Mouse (Mus musculus): Measurements from ENCODE around the gene Prkce.

Gene Prkce

DNA sequence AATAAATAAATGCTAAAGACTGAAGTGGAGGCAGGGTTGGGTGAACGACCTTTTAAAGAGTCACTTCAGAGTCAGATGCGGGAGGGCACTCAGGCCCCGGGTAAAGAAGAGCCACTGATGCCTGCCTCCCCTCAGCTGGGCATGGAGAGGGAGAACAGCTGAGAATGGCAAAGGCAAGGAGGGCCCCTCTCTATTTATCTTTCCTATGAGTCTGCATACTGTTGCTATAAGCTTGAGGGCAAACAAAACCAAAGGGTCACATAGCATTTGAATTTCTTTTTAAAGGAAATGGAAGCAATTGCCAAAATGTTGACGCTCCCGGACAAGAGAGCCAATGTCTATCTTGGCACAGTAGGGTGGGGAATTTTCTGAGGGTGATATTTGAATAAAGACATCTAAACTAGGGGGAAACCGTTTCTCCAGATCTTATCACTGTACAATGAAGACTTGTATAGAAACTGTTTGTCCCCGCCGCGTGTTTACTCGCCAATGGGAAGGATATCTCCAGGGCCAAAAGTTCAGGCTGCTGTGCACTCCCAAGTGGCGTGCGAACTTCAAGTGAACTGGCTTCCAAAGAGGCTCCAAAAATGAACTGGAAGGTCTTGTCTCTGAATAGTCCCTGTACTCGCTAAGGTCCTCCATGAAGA lies 347.5 kb downstream of the Prkce start:
- ChIA-PET POLR2A (no interaction called here), CTCF (interaction anchor here in 1 of 4 experiments (0.7 kb wide), 1 partner anchor 21 kb away, joined by 3 read pairs; no protein-coding TSS in a partner anchor)

GRCm38 (mm10) chr17:86516630-86517029 lies 349.0 kb downstream of the Prkce start:
- POLR2A ChIA-PET: interaction anchor here in 2 of 4 experiments (0.6 to 1.3 kb wide), 3 partner anchors 16 to 286 kb away, joined by 3 read pairs; no protein-coding TSS in a partner anchor

DNA sequence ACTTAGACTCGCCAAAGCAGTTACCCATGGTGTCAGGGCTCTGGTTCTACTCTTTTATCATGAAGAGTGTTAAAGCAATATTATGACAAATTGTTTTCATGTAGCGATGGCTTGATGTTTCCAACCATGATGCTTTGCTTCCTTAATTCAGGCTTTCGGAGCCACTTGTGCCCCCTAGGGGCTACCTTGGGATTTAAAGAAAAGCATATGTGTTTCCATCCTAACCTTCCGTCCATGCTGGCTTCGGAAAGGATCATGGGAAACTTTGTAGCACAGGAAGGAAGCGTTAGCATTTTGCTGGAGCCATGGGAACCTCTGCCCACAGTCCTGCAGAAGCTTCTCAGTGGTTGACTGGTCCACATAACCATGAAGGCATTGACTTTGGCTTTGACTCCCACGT lies 351.0 kb downstream of the Prkce start:
- CTCF ChIA-PET: interaction anchor here in 2 of 4 experiments (0.6 to 1.4 kb wide), 2 partner anchors 23 to 1779 kb away, joined by 3 read pairs; no protein-coding TSS in a partner anchor

More at GRCm38 (mm10) chr17:86516630-86517029, 349.0 kb downstream of the Prkce start:
- CTCF ChIA-PET: interaction anchor here in 3 of 4 experiments (0.6 to 0.8 kb wide), 3 partner anchors 16 to 398 kb away, joined by 3 read pairs; no protein-coding TSS in a partner anchor

GRCm38 (mm10) chr17:86521252-86521651 lies 353.7 kb downstream of the Prkce start:
- POLR2A ChIA-PET: no interaction called here

More for the DNA sequence above, 351.0 kb downstream of the Prkce start:
- POLR2A ChIA-PET: no interaction called here

DNA sequence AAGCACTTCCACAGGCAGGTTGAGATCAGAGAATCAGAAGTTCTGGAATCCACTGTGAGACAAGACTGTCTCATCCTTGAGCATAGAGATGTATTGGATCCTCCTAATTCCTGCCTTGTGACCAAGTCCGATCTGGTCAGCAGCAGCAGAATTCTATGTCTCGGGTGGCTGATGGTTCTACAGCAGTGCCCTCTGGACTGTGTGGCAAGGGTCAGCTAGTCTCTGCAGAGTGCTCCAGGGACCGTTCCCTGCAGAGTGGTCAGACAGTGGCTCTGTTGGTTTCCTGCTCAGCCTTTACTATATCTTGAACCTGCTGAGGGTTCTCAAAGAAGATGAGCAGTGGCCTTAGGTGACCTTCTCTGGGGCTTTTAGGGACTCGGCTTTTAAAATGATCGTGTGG lies 355.1 kb downstream of the Prkce start:
- ChIA-PET POLR2A (interaction anchor here in 1 of 4 experiments (0.9 kb wide), 1 partner anchor 145 kb away, joined by 3 read pairs; no protein-coding TSS in a partner anchor), CTCF (no interaction called here)

More at GRCm38 (mm10) chr17:86521252-86521651, 353.7 kb downstream of the Prkce start:
- CTCF ChIA-PET: no interaction called here

DNA sequence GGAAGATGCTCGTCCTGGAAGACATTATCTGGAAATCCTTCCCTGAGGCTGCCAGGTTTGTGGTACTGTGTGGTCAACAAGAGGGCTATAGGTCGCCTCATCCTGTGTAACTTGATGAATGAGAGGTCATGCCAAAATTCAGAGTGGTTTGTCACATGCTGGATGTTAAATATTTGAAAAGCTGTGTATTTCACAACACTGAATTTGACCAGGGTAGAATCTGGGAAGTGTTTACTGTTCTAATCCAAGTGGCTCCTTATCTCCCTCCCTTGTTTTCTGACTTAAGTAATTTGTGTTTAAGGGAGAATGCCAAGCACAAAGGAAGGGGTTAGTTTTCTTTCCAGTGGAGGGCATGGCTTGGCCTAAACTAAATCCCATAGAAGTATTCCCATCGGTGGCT lies 355.8 kb downstream of the Prkce start:
- CTCF ChIA-PET: interaction anchor here in 1 of 4 experiments (1.2 kb wide), 1 partner anchor 309 kb away, joined by 4 read pairs; no protein-coding TSS in a partner anchor
- POLR2A ChIA-PET: interaction anchor here in 1 of 4 experiments (0.6 to 0.9 kb wide), 3 partner anchors 9 to 149 kb away, joined by 3 to 4 read pairs (median 3); no protein-coding TSS in a partner anchor

- ChIA-PET CTCF (interaction anchor here in 1 of 4 experiments (1.2 kb wide), 1 partner anchor 308 kb away, joined by 4 read pairs; no protein-coding TSS in a partner anchor), POLR2A (interaction anchor here in 2 of 4 experiments (0.5 to 0.6 kb wide), 2 partner anchors 148 to 385 kb away, joined by 3 to 4 read pairs; no protein-coding TSS in a partner anchor)
Measured at GRCm38 (mm10) chr17:86523843-86524242, 356.3 kb downstream of the Prkce start.

DNA sequence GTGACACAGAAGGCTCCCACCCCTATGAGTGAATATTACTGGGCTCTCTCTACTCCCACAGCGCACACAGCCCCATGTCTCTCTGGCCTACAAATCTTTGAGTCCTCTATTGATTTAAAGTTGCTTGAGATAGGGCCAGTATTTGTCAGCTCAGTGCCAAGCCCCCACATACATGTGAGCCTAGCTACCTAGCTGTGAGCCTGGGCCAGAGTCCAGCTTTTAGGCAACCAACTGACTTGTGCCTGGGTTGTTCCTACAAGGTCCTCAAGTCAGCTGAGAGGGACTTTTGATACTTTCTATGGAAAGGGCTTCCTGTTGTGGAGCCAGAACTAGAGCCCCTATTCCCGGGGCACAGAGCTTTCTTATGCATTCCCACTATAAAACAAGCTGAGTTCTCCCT lies 357.5 kb downstream of the Prkce start:
- ChIA-PET POLR2A (interaction anchor here in 2 of 4 experiments (0.6 kb wide), 2 partner anchors 92 to 126 kb away, joined by 4 to 9 read pairs; no protein-coding TSS in a partner anchor), CTCF (interaction anchor here in 1 of 4 experiments (0.6 kb wide), 1 partner anchor 734 kb away, joined by 4 read pairs; no protein-coding TSS in a partner anchor)

GRCm38 (mm10) chr17:86526016-86526415 lies 358.4 kb downstream of the Prkce start:
- ChIA-PET POLR2A (no interaction called here), CTCF (interaction anchor here in 1 of 4 experiments (0.6 kb wide), 1 partner anchor 363 kb away, joined by 3 read pairs; no protein-coding TSS in a partner anchor)

- ChIA-PET CTCF (interaction anchor here in 1 of 4 experiments (1.2 kb wide), 1 partner anchor 9 kb away, joined by 3 read pairs; no protein-coding TSS in a partner anchor), POLR2A (interaction anchor here in 1 of 4 experiments (0.5 kb wide), 1 partner anchor 849 kb away, joined by 3 read pairs; no protein-coding TSS in a partner anchor)
Measured at GRCm38 (mm10) chr17:86527298-86527697, 359.7 kb downstream of the Prkce start.

- ChIA-PET CTCF (interaction anchor here in 1 of 4 experiments (0.6 kb wide), 1 partner anchor 19 kb away, joined by 3 read pairs; no protein-coding TSS in a partner anchor), POLR2A (no interaction called here)
Measured at GRCm38 (mm10) chr17:86529003-86529402, 361.4 kb downstream of the Prkce start.

DNA sequence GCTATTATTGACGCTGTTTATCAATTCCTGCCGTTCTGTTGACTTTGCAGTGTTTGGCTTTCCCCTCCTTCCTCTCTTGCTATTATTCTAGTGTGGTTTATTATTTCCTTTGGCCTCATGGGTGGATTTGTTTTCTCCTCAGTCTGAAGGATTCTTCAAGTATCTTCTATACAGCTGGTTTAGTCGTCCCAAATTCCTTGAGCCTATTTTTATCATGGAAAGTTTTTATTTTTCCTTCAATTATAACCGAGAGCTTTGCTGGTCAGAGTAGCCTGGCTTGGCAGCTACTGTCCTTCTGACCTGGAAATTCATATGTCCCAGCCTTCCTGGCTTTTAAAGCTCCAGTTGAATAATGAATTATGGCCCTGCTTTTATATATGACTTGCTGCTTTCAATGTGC lies 361.8 kb downstream of the Prkce start:
- CTCF ChIA-PET: interaction anchor here in 1 of 4 experiments (0.6 kb wide), 1 partner anchor 19 kb away, joined by 3 read pairs; no protein-coding TSS in a partner anchor
- POLR2A ChIA-PET: interaction anchor here in 1 of 4 experiments (0.5 kb wide), 1 partner anchor 500 kb away, joined by 3 read pairs; no protein-coding TSS in a partner anchor

DNA sequence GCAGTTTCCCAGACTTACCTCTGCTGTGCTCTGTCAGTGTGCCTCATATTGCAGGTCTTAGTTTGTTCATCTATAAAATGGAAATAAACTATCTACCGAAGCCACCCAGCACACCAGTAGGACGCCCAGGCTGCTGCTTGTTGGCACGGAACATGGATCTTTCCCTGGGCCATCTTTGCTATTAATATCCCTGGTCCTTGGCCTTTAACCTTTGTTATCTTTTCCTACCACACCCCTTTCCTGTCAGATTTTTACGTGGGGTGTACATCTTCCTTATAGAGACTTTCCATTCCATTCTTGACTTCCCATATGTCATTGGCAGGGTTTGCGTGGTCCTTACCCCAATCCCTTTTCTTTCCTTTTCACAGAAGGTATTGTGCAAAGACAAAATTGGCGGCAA lies 363.6 kb downstream of the Prkce start:
- ChIA-PET POLR2A (interaction anchor here in 2 of 4 experiments (0.6 kb wide), 2 partner anchors 29 to 576 kb away, joined by 3 read pairs; no protein-coding TSS in a partner anchor), CTCF (interaction anchor here in 2 of 4 experiments (0.5 to 0.7 kb wide), 2 partner anchors 269 to 471 kb away, joined by 3 to 12 read pairs; no protein-coding TSS in a partner anchor)

- ChIA-PET CTCF (interaction anchor here in 3 of 4 experiments (0.6 to 1.5 kb wide), 5 partner anchors 15 to 271 kb away, joined by 3 to 7 read pairs (median 6); no protein-coding TSS in a partner anchor), POLR2A (interaction anchor here in 2 of 4 experiments (0.6 to 1.5 kb wide), 5 partner anchors 10 to 247 kb away, joined by 3 to 5 read pairs (median 3); no protein-coding TSS in a partner anchor)
Measured at GRCm38 (mm10) chr17:86532783-86533548, 365.4 kb downstream of the Prkce start.

- ChIA-PET POLR2A (interaction anchor here in 1 of 4 experiments (0.6 kb wide), 1 partner anchor 53 kb away, joined by 5 read pairs; no protein-coding TSS in a partner anchor), CTCF (no interaction called here)
Measured at GRCm38 (mm10) chr17:86533549-86533851, 365.9 kb downstream of the Prkce start.

DNA sequence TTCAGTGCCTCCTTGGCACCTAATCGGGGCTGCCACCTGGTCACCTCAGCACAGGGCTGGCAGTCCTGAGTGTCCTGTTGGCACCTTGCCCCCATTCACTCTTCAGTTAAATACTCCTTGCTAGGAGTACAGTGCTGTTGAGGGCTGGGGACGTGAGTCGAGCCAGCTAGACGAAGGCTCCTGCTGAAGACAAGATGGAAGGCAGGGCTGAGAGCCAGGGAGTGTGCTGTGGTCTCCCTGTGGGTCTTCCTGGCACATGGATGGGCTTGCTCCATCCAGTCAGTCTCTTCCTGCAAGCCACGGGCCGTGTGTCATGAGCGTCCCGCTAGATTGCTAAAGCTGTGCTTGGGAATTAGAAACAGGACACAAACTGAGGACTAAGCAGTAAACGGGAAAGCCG lies 367.5 kb downstream of the Prkce start:
- POLR2A ChIA-PET: no interaction called here
- CTCF ChIA-PET: interaction anchor here in 2 of 4 experiments (1.1 to 1.6 kb wide), 2 partner anchors 107 to 277 kb away, joined by 4 read pairs; no protein-coding TSS in a partner anchor

DNA sequence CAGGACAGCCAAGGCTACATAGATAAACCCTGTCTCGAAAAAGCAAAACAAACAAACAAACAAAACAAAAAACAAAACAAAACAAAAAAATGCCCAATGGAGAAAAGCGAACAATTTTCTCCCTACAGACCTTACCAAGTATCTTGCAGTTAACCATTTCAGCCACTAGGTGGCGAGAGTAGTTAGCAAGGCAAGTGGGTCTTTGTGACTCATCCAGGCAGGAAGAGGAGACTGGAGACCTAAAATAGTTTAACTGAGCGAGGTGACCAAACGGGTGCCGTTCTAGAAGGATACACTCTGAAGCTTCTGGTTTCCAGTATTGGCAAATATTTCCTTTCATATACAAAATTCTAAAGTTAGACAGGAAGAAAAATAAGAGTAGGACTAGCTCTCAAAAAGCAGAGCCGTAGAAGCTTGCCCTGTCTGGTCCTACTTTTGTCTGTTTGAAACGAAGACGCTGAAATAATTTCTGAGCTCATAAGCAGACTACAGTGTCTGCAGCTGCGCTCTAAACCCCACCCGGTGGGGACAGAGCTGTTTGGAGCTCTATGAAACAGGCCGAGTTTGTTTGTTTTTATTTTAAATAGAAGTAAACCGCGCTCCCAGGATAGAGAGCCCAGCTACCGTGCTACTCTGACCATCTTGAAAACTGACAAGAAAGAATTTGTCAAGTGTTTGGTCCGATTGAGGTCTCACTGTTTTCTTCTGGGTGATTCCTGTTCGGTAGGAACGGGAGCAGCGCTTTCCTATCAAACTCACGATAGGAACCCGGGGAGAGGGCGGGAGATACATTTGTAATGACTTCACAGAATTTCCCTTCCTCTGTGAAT lies 368.5 kb downstream of the Prkce start:
- ChIA-PET POLR2A (interaction anchor here in 3 of 4 experiments (0.6 kb wide), 3 partner anchors 37 to 1513 kb away, joined by 3 to 5 read pairs (median 3); no protein-coding TSS in a partner anchor), CTCF (interaction anchor here (0.6 to 1.6 kb wide), 17 partner anchors 9 to 374 kb away, joined by 3 to 11 read pairs (median 3); no protein-coding TSS in a partner anchor)

Data from embryonic stem cell, embryonic (primary cell).